Mouse (Mus musculus): ENCODE data around the gene Tmem161a. TPM values are rescaled to one million over a fixed set of nuclear protein-coding genes. Genes with fewer than 3 reads are reported as not detected.

The Tmem161a gene
- polyA plus RNA-seq, 1 experiment = 22.0 TPM

GRCm38 (mm10) chr8:70188707-70189106 lies 16.6 kb downstream of the Tmem161a start:
- no peak overlapping the region for H3K27ac ChIP-seq (ENCODE audit: control insufficient read depth, insufficient read depth, low read depth, low read length, poor library complexity)
- no peaks in the 10 kb centered on the region for H3K4me1 ChIP-seq (ENCODE audit: control insufficient read depth, insufficient read depth, low read length)
- WGBS = 76% methylated on average over 7 of the region's 7 CpGs
- H3K4me3 ChIP-seq (replicated peaks; ENCODE audit: control insufficient read depth, low read depth, low read length) = no peak overlapping the region
- no peak for TF ChIP-seq CTCF (IDR thresholded peaks at IDR 0.05; ENCODE audit: control insufficient read depth, insufficient read depth, low read length)
- no peak for TF ChIP-seq POLR2A (IDR thresholded peaks at IDR 0.05; ENCODE audit: borderline replicate concordance, control insufficient read depth, low read depth, low read length)

DNA sequence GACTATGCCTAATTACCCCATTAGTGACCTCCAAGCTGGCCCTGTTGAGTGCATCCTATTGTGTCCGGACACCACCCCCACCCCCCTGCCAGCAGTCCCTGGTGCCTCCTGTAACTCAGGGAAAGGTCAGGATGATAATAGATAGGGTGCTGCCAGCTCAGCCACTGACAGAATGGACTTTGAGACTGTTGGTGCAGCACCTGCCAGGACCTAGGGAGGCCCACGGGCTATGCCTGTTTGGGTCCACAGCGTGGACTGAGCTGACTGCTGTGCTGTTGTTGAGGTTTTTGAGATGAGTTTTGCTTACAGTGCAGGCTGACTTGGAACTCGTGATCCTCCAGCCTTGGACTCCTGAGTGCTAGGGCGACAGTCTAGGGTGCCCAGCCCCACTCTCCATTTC lies 21.1 kb downstream of the Tmem161a start:
- TF ChIP-seq CTCF (IDR thresholded peaks at IDR 0.05; ENCODE audit: control insufficient read depth, insufficient read depth, low read length) = no peak
- TF ChIP-seq POLR2A (IDR thresholded peaks at IDR 0.05; ENCODE audit: borderline replicate concordance, control insufficient read depth, low read depth, low read length) = no peak
- Histone ChIP-seq H3K27ac (ENCODE audit: control insufficient read depth, insufficient read depth, low read depth, low read length, poor library complexity) (no peak overlapping the region), H3K4me1 (ENCODE audit: control insufficient read depth, insufficient read depth, low read length) (no peaks in the 10 kb centered on the region), H3K4me3 (replicated peaks; ENCODE audit: control insufficient read depth, low read depth, low read length) (no peak overlapping the region)
- 84% methylated on average over 5 of the region's 5 CpGs for WGBS

DNA sequence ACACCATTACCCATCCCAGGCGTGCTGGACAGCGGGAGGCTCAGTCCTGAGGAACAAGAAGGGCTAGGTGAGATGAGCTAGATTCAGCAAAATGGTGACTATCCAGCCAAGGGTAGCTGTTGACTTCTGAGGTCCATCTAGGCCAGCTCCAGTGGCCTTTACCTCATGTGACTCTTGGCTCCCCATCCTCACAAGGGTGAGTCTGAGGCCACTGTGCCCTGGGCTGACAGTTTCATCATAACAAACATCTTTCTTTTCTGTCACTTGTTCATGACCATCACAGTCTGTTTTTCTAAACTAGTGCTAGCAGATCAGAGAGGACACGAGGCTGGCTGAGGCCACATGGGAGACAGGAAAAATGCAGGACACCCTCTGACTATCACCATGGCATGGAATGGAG lies 22.0 kb downstream of the Tmem161a start:
- WGBS = 94% methylated on average over 3 of the region's 3 CpGs
- Histone ChIP-seq H3K4me3 (replicated peaks; ENCODE audit: control insufficient read depth, low read depth, low read length) (no peak overlapping the region), H3K27ac (ENCODE audit: control insufficient read depth, insufficient read depth, low read depth, low read length, poor library complexity) (no peak overlapping the region), H3K4me1 (ENCODE audit: control insufficient read depth, insufficient read depth, low read length) (no peaks in the 10 kb centered on the region)
- no peak for TF ChIP-seq CTCF (IDR thresholded peaks at IDR 0.05; ENCODE audit: control insufficient read depth, insufficient read depth, low read length)
- no peak for TF ChIP-seq POLR2A (IDR thresholded peaks at IDR 0.05; ENCODE audit: borderline replicate concordance, control insufficient read depth, low read depth, low read length)

DNA sequence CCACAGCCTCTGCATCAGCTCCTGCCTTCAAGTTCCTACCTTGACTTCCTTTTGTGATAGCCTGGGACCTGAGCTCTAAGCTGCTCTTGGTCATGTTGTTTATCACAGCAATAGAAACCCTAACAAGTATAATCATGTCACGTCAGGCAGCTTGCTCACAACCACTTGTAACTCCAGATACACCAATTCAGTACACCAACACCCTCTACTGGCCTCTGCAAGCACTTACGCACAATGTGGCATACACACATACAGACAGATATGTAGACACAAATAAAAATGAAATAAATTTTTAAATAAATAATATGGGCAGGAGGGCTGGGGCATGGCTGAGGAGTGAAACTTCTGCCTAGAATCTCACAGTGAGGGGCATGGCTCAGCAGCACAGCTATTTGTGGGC lies 23.6 kb downstream of the Tmem161a start:
- no peak for TF ChIP-seq POLR2A (IDR thresholded peaks at IDR 0.05; ENCODE audit: borderline replicate concordance, control insufficient read depth, low read depth, low read length)
- no peak for TF ChIP-seq CTCF (IDR thresholded peaks at IDR 0.05; ENCODE audit: control insufficient read depth, insufficient read depth, low read length)
- H3K4me1 ChIP-seq (ENCODE audit: control insufficient read depth, insufficient read depth, low read length) = peaks cover 3% of the 10 kb centered on the region; the same call in 1 of the 2 replicates
- WGBS = 72% methylated on average over 2 of the region's 2 CpGs
- no peak overlapping the region for H3K27ac ChIP-seq (ENCODE audit: control insufficient read depth, insufficient read depth, low read depth, low read length, poor library complexity)
- no peak overlapping the region for H3K4me3 ChIP-seq (replicated peaks; ENCODE audit: control insufficient read depth, low read depth, low read length)

DNA sequence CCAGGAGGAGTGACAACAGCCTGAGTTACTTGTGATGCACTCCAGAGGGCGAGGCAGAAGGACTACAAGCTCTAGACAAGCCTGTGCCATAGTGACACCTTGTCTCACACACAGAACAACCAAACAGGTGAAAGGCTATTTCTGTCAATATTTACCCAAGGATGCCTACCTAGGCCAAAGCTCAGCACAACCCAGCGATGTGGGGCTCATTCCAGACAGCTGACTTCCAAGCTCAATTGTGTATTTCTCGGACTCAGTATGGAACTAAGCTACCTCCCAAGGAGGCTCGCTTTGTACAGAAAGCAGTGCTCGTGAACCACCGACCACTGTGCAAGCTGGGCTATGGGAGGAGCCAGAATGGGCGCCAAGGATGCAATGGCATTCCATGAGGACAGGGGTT lies 25.4 kb downstream of the Tmem161a start:
- no peak overlapping the region for H3K27ac ChIP-seq (ENCODE audit: control insufficient read depth, insufficient read depth, low read depth, low read length, poor library complexity)
- no peak overlapping the region for H3K4me3 ChIP-seq (replicated peaks; ENCODE audit: control insufficient read depth, low read depth, low read length)
- H3K4me1 ChIP-seq (ENCODE audit: control insufficient read depth, insufficient read depth, low read length) = peaks cover 5% of the 10 kb centered on the region; the same call in 1 of the 2 replicates
- WGBS = 87% methylated on average over 7 of the region's 7 CpGs
- TF ChIP-seq CTCF (IDR thresholded peaks at IDR 0.05; ENCODE audit: control insufficient read depth, insufficient read depth, low read length) = no peak
- no peak for TF ChIP-seq POLR2A (IDR thresholded peaks at IDR 0.05; ENCODE audit: borderline replicate concordance, control insufficient read depth, low read depth, low read length)

DNA sequence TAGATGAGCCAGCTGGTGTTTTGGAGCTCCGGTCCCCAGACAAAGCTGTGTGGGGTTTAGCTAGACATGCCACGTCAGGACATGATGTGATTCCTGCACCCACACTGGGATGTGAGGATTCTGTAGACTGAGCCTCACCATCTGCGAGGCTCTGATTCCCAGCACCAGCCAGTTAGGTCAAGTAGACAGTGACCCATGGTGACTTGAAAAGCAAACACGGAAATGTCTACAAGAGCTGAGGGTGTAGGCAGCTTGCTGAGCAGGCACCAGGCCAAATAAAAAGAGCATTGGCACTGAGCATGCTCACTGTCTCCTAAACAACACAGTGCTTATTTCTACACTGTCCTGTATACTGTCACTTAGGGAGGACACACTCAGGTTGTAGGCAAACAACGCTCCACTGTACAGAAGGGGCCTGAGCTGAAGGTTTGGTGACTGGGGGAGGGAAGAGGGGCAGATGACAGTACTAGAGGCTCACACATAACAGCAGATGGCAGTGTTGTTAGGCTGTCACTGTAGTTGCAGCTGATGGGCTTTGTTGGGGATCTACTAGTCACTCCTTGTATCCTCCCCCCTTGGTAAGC lies 28.0 kb downstream of the Tmem161a start:
- 79% methylated on average over 5 of the region's 5 CpGs for WGBS
- TF ChIP-seq CTCF (IDR thresholded peaks at IDR 0.05; ENCODE audit: control insufficient read depth, insufficient read depth, low read length) = peak; percentile 42; the same call in 1 of the 2 replicates
- TF ChIP-seq POLR2A (IDR thresholded peaks at IDR 0.05; ENCODE audit: borderline replicate concordance, control insufficient read depth, low read depth, low read length) = no peak
- H3K4me1 ChIP-seq (ENCODE audit: control insufficient read depth, insufficient read depth, low read length) = peaks cover 5% of the 10 kb centered on the region; the same call in 1 of the 2 replicates
- peak overlapping the region; percentile 27; the same call in 1 of the 2 replicates for H3K27ac ChIP-seq (ENCODE audit: control insufficient read depth, insufficient read depth, low read depth, low read length, poor library complexity)
- no peak overlapping the region for H3K4me3 ChIP-seq (replicated peaks; ENCODE audit: control insufficient read depth, low read depth, low read length)

DNA sequence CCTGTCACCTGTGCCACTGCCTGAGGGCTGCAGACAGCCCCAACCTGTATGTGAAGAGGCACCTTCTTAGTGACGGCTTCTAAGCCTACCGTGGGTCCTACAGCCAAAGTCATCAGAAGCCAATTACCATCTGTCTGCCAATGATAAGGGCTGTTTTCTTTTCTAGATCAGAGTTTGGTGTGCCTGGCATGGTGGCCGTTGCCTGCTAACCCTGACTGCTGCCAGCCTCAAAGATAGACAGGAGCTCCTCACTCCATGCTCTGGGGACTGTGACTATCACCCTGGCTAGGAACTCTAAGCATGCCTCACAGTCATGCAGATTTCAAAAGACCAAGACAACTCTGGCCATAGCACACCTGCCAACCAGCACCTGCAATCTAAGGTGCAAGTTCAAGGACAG lies 29.3 kb downstream of the Tmem161a start:
- peak overlapping the region; percentile 87 for H3K27ac ChIP-seq (ENCODE audit: control insufficient read depth, insufficient read depth, low read depth, low read length, poor library complexity)
- no peak for TF ChIP-seq CTCF (IDR thresholded peaks at IDR 0.05; ENCODE audit: control insufficient read depth, insufficient read depth, low read length)
- TF ChIP-seq POLR2A (IDR thresholded peaks at IDR 0.05; ENCODE audit: borderline replicate concordance, control insufficient read depth, low read depth, low read length) = no peak
- peaks cover 5% of the 10 kb centered on the region; the same call in 1 of the 2 replicates for H3K4me1 ChIP-seq (ENCODE audit: control insufficient read depth, insufficient read depth, low read length)
- peak overlapping the region; percentile 0 for H3K4me3 ChIP-seq (replicated peaks; ENCODE audit: control insufficient read depth, low read depth, low read length)
- 56% methylated on average over 3 of the region's 3 CpGs for WGBS

DNA sequence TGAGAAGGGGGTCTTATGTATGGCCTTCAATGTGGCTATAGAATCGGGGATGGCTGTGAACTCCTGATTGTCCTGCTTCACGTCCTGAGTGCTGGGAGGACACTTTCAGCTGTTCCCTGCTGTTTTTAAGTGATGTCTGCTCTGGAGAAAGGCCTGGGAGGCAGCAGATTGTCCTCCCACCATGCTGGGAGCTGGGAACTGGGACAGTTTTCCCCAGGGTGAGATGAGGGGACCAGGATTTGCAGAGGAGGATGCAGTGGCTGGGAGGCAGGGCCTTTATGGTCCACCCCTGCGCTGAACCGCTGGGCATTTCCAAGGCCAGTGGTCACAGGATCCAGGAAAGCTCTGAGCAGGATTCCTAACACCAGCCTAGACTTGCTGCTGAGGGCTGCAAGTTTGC lies 30.9 kb downstream of the Tmem161a start:
- Histone ChIP-seq H3K27ac (ENCODE audit: control insufficient read depth, insufficient read depth, low read depth, low read length, poor library complexity) (no peak overlapping the region), H3K4me3 (replicated peaks; ENCODE audit: control insufficient read depth, low read depth, low read length) (no peak overlapping the region), H3K4me1 (ENCODE audit: control insufficient read depth, insufficient read depth, low read length) (peaks cover 5% of the 10 kb centered on the region; the same call in 1 of the 2 replicates)
- TF ChIP-seq CTCF (IDR thresholded peaks at IDR 0.05; ENCODE audit: control insufficient read depth, insufficient read depth, low read length) (no peak), POLR2A (IDR thresholded peaks at IDR 0.05; ENCODE audit: borderline replicate concordance, control insufficient read depth, low read depth, low read length) (no peak)
- WGBS = 93% methylated on average over 4 of the region's 4 CpGs

Measured in bone marrow, adult 2 months (tissue).